Mouse (Mus musculus) layer of hippocampus, postnatal 10 days (tissue): ENCODE results near the gene Ulk3. TPM values are rescaled to one million over a fixed set of nuclear protein-coding genes. Genes with fewer than 3 reads are reported as not detected.

Experiments used
- DNase-seq, 2 experiments: peaks; one replicate each; pipeline ENCODE4 v3.0.0; 2021; ENCODE audit warnings: low spot score in 2 of 2
- total RNA-seq, 2 experiments: library from RNA; stranded (reverse); gene quantifications; 2 replicates each; pipeline ENCODE4 v1.2.3; 2021

Gene Ulk3
- total RNA-seq, 2 experiments from 2014 or later, result 26.3 to 27.0 TPM

GRCm38 (mm10) chr9:57566846-57567245 is 22.4 kb upstream of the Ulk3 start:
- no peak for DNase-seq

DNA sequence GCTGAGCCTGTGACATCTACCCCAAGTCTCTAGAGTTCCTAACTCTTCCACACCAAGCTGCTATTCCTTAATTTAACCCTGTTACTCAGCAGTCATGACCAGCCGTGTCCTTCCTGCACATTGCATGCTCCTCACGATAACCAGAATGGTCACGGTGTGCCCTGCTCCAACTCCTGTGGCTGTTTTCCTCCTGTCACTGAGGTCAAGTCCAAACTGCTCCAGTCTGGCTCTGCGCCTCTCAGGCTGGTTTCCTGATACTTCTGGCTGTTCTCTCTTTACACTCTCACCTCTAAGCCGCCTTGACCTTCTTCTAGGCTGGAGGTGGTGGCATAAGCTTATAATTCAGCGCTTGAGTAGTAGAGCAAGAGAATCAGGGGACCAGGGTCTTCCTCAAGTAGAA is 20.8 kb upstream of the Ulk3 start:
- DNase-seq, result no peak

DNA sequence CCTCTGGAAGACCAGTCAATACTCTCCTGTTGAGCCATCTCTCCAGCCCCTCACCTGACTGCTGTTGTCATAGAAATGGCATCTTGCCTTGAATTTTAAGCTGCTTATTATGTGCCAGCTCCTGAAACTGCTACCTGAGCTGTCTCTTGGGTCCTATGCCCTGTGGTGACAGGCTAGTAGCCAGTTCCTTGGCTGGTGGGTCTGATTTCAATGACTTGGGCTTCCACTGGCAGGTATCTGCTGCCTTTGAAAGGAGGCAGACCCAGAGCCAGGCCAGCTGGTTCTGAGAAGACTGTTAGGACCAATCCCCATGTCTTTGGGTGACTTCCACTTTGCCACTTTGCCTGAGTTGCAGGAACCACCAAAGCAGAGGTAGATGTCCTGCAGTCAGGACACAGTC is 14.9 kb upstream of the Ulk3 start:
- no peak for DNase-seq

GRCm38 (mm10) chr9:57575577-57575976 is 13.7 kb upstream of the Ulk3 start:
- no peak for DNase-seq

DNA sequence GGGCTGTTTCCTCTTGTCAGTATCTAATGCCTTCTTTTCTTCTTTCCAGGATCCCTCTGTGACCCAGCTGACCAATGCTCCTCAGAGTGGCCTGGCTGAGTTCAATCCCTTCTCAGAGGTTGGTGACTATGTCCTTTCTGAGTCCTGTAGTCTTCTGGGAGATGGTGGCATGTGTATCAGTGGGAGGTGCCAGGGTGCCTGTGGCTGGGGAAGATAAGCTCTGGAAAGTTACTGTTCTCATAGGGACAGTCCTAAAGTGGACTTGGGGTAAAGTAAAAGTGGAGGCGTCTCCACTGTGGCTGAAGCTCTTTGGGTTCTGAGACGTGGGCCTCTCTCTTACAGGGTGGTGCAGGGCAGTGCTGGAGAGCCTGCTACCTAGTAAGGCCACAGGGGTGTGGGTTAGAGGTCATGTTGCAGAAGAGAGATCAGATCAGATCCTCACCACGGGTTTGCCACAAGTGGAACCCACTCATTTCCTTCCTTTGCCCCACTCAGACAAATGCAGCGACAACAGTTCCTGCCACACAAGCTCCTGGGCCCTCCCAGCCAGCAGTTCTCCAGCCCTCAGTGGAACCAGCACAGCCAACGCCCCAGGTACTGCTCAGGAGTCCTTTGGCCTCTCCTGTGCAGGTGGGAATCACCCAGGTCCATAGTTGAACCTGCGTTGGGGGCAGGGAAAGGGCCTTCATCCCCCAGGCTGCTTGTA is 12.0 kb upstream of the Ulk3 start:
- no peak for DNase-seq

DNA sequence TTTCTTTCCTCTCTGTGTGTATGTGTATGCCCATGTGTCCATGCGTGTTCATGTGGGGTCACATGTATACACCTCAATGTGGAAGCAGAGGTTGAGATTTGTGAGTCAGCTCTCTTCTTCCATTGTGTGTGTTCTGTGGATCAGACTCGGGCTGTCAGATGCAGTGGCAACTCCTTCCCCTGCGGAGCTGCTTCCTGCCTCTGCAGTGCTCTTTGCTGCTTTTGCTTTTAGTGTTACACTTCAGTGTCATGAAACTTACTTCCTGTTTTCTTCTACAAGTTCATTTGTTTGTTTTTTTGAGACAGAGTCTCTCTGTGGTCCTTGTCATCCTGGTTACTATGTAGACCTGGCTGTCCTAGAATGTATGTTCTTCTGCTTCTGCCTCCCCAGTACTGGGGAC is 4.3 kb upstream of the Ulk3 start:
- no peak for DNase-seq

GRCm38 (mm10) chr9:57590726-57591125 is 1.5 kb downstream of the Ulk3 start:
- DNase-seq, result peak in 1 of 2 experiments; percentile 35

- DNase-seq, result no peak
These were observed 4.4 kb downstream of the Ulk3 start for GRCm38 (mm10) chr9:57593454-57594173.

DNA sequence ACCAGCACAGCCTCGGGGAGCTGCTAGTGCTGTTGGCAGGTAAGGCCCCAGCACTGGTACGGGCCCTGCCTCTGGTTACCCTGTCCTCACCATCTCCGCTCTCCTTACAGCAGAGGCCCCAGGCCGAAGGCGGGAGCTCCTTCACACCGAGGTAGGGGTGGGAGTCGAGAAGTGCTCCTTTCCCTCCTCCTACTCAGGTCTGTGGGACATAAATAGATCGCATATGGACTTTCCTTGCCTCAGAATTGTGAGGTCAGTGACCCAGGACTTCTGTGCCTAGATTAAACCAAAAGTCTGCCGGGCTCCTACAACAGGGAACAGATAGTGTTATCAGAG is 4.9 kb downstream of the Ulk3 start:
- no peak for DNase-seq

DNA sequence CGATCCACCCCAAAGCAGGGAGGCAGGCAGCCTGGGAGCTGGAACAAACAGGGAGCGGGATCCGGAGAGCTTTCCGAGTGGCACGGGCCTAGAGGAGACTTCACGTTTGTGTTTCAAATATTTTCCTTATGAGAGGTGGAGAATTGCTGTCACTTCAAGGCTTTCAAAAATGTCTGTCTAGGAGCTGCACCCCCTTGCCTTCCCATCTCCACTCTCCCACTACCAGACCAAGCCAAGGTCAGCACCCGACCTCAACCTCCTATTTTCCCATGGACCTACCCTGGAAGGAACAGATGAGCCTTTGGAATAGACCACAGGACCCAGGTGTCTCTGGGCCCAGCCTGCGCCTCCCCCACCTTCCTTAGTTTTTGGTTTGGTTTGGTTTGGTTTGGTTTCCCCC is 8.0 kb downstream of the Ulk3 start:
- DNase-seq, result no peak

DNA sequence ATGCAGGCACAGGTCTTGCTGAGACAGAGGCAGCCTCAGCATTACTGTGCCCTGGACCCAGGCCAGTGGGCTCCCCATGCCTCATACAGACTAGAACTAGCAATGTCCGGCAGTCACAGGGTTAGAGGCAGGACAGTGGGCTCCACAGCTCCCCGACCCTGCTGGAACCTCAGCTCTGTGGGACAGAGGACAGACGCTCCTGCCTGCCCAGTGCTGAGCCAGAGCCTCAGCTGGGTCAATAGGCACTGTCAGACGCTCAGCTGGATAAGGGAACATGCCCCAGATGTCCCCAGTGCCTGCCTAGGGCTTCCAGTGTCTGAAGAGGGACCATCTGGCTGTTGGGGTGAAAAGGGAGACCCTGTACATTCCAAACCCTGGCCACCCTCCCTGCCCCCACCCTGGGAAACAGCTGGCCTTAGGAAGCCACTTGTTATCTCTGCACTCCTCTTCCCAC is 8.7 kb downstream of the Ulk3 start:
- DNase-seq, result peak in 1 of 2 experiments; percentile 27

GRCm38 (mm10) chr9:57598851-57599563 is 9.8 kb downstream of the Ulk3 start:
- DNase-seq, result no peak

- no peak for DNase-seq
These were observed 11.5 kb downstream of the Ulk3 start for GRCm38 (mm10) chr9:57600620-57601352.

- peak; percentile 65 to 76 for DNase-seq
These were observed 12.1 kb downstream of the Ulk3 start for GRCm38 (mm10) chr9:57601353-57601706.

- no peak for DNase-seq
These were observed 12.8 kb downstream of the Ulk3 start for GRCm38 (mm10) chr9:57602098-57602497.

DNA sequence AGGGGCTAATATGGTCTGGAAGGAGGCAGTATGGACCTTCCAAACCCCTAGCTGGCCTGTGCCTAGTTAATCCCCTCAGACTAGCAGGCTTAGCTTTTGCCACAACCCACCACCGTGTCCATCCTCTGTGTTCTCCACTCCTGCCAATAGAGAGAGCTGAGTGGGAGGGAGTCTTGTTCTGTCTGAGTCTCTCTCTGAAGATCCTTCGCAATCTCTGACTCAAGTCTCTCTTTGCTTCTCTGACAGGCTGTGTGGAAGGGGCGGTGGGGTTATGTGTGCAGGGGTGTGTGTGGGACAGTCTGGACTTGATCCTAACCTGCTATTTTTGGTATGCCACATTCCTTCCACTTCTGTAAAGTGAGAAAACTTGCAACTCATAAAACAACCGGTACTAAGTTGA is 15.6 kb downstream of the Ulk3 start:
- DNase-seq, result no peak

DNA sequence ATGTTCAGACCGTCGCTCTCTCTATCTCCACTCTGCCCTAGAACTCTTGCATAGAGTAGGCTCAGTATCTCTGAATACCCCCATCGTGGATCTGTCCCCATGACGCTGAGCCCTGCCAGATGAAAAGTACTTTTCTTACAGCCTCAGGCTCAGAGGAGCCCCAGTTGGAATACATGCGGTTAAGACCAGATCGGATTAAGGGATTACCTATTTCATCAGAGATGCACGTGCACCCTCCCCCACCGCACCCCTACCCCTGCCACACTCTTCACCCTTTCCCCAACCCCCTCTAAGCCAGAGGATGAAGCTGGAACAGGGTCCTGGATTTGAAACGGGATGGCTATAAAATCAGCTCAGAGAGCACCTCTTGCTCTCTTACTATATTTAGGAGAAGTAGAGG is 16.3 kb downstream of the Ulk3 start:
- DNase-seq, result no peak

DNA sequence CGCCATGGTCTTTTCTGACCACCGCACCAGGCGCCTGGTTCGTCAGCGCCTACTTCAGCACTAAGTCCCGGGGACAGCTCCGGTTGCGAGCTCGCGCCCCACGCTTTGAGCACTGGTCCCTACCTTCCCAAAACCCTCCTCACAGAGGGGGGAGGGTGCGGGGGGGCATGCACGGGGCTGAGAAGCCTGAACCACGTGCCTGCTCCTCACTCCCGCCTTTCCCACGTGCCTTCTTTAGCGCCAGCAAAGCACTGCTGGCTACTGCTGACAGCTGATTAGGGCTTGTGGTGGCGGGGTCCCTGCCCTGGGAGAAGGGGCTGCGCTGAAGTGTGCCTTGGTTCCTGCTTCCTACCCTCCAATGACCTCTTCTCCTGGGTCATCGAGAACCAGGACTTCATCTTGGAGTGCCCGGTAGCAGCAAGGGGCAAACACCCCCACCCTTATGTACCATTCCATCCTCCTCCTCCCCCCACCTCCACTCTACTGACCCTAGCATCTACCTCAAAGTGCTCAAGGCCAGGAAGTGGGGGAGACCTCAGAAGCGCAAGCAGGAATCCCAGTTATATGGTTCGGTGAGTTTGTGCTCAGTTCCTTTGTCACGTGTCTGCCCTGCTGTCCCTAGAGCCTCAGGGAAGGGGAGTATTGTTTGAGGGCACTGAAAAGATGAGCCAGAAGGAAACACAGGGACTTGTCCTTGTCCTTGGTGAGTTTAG is 17.0 kb downstream of the Ulk3 start, which contains the start of gene Cplx3:
Gene Cplx3 (minus strand): TSS at position 143 of the 713 bp plus-strand sequence.
- peak; percentile 46 to 55 for DNase-seq

DNA sequence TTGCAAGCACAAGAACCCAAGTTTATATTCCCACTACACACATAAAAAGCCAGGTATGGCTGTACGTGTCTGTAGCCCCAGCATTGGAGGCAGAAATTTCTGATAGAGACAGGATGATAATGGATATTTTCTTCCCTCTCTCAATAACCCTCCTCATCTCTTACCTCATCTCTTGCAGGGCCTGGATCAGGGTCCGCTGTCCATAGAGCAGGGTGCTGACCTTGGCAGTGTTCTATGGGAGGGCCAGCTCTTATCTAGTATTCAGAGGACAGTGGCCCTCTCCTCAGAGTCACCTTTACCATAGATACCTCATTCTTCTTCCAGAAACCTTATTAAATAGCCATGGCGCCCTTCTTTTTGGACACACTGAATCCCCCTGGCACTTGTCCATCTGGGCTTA is 20.6 kb downstream of the Ulk3 start:
- no peak for DNase-seq

DNA sequence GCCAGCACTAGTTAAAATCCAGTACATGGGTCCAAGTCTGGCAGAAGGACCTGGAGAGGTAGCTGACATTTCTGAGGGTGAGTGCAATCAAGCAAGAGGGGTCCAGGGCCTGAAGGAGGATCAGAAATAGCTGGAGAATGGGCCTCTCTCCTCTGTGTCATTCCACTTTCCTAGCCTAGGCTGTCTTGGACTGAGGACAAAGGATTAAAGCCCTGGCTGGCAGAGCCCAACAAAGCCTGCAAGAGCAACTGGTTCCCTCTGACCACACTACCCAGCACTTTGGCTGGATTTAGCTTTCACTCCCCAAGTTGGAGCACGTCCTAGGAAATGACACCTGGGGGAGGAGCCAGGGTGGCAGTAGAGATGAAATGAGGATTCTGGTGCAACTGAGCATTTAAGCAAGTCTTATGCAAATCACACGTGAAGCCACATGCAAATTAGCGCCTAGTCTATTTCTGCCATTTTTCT is 21.1 kb downstream of the Ulk3 start:
- no peak for DNase-seq

DNA sequence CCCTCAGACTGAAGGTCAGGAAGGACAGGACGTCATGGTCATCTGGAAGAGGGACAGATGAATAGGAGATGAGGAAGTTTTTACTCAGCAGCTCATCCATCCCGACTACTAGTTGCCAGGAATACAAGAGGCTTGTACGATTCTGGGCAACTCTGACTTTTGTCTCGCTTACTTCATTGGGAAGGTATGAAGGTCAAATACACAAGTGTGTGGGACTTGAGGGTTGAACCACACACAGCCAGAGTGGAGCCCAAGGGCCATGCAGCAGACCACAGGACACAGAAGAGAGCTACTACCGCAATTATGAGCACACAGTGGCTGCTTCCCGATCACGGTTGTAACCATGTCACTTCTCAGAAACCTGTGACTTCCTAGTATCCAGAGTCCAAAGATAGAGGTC is 23.3 kb downstream of the Ulk3 start:
- DNase-seq, result no peak
